ENCODE assay signal across 8 mouse cellular contexts in the genomic region with DNA sequence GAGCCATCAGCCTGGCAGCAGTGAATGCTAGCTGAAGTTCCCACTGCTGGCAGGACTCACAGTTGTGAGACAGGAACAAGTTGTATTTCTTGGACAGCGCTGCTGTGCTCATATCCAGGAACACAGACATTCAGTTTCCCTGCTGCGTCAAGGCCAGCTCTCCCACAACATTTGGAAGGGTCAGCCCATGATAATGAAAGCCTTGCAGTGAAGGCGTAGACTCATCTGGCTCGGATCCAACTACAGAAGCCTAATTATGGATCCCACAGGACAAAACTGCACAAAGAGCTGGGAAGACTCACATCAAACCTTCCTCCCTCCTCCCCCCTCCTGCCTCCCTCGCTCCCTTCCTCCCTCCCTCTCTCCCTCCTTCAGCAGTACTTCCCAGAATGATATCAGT. TPM values are rescaled to one million over a fixed set of nuclear protein-coding genes. Genes with fewer than 3 reads are reported as not detected.
DNase-seq lines count a peak whose midpoint lies in the region.

No protein-coding gene starts in this region.

- DNase-seq in embryo, embryonic 11 days, result peak; percentile 35
- DNase-seq in embryo, embryonic 10.5 days (ENCODE audit: low spot score), result no peak
- DNase-seq in cerebellum, postnatal 10 days, result peak; percentile 53 to 74
- peak; percentile 19 to 61 for DNase-seq in gastrocnemius, postnatal 4 days (ENCODE audit: low spot score in 2 of 2)
- DNase-seq in kidney, adult 11 months, result peak; percentile 54
- DNase-seq in left cerebral cortex, adult 9 months (ENCODE audit: low spot score in 2 of 2), result peak; percentile 31 to 63
- DNase-seq in ovary, adult 18-20 months (ENCODE audit: low spot score), result peak; percentile 91
- no peak for DNase-seq in c-Kit-positive CD71-positive TER-119-positive erythroid progenitor cells, embryonic 14.5 days (ENCODE audit: low spot score)

RNA-seq across cellular contexts. Expression of gene Gm15737, which starts 18.9 kb away (rescaled TPM):
- total RNA-seq in gastrocnemius, postnatal 4 days (2021), result under 1 TPM; 0.52 to 0.91 TPM

RNA-seq across cellular contexts. Expression of gene A730049H05Rik, which starts 34.0 kb away (rescaled TPM):
- total RNA-seq in gastrocnemius, postnatal 4 days (2021), result under 1 TPM; 0.16 to 0.20 TPM

Comparison
In these comparisons a context has a peak if more than half of its experiments do, and no peak if none do; other contexts are left out.
1. DNase-seq: peak in embryo, embryonic 11 days (single experiment), cerebellum, postnatal 10 days (2 of 2), gastrocnemius, postnatal 4 days (2 of 2), kidney, adult 11 months (single experiment), left cerebral cortex, adult 9 months (2 of 2) and ovary, adult 18-20 months (single experiment); none in embryo, embryonic 10.5 days (single experiment) and c-Kit-positive CD71-positive TER-119-positive erythroid progenitor cells, embryonic 14.5 days (single experiment).